In the genomic region with DNA sequence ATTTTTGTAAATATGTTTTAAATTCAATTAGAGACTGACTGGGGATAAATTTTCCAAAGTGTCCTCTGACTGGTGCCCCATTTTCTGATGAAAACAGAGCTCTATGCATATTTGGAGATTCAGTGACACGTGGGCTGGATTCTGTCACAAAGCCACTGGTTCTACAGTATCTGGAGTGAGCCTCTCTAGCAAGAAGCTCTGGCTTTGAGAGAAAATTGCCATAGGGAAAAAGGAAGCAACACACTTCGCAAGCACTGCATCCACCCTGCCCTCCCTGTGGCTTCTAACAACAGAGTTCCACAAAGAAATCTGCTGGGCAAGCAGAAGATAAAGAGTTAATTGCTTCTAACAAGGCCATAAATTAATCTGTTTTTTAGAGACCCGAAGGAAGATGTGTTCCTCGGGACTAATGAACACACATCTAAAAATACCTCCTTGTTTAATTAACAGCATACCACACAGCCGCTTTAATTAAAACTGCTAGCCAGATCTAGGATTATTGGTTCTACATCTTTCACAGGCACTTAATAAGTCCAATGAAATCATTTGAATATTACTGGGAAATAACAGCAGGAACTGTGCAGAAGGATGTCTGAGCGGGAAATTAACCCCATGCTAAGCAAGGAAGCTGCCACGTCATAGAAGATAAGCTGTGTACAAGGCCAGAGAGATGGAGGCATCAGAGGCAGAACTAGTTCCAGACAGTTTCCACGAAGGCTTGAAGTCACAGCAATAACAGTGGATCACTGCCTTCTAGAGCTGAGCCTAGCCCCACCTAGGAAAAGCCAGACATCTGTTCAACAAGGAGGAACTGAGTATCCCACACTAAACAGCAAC, we compare ENCODE assay signal across 13 mouse cellular contexts.
A peak's percentile ranks its signal among the peaks of the same experiment; 100 is the strongest.
DNase-seq lines count a peak whose midpoint lies in the region; ATAC-seq lines count a peak whose summit lies in the region.
"Had no signal": no experiment of that assay in that cellular context is flagged by ENCODE, and none has a peak within 500 bp of the region (broad histone marks: within the 10 kb centered on the region; RNA-seq: fewer than 3 reads in every experiment).

No protein-coding gene starts in this region.

- no peak for DNase-seq in heart, adult 11 months
- peak; percentile 9 to 20 for DNase-seq in right cerebral cortex, adult 2 months (ENCODE audit: low spot score in 2 of 2)
- DNase-seq in right cerebral cortex, postnatal 14 days: no peak
- DNase-seq in cerebellum, postnatal 14 days: no peak
- DNase-seq in adrenal gland, postnatal 10 days: no peak
- DNase-seq in layer of hippocampus, postnatal 14 days (ENCODE audit: low spot score in 2 of 2): no peak
- DNase-seq: adrenal gland, postnatal 14 days; gastrocnemius, postnatal 36 days; liver, embryonic 13.5 days had no signal

- 34% methylated on average over 8 of the region's 8 CpGs for WGBS in heart, embryonic 12.5 days
- WGBS in limb, embryonic 13.5 days: 13% methylated on average over 8 of the region's 8 CpGs

- H3K4me3 ChIP-seq in heart, embryonic 12.5 days: no peak overlapping the region
- H3K4me3 ChIP-seq in limb, embryonic 13.5 days: no peak overlapping the region
- H3K4me3 ChIP-seq: liver, embryonic 13.5 days had no signal

- H3K4me1 ChIP-seq in heart, embryonic 12.5 days (replicated peaks): peaks cover 23% of the 10 kb centered on the region
- H3K4me1 ChIP-seq in limb, embryonic 13.5 days: peaks cover 8% of the 10 kb centered on the region
- H3K4me1 ChIP-seq: liver, embryonic 13.5 days had no signal

- no peak overlapping the region for H3K4me2 ChIP-seq in heart, embryonic 12.5 days
- no peak overlapping the region for H3K4me2 ChIP-seq in limb, embryonic 13.5 days (replicated peaks)
- H3K4me2 ChIP-seq: liver, embryonic 13.5 days had no signal

- H3K9me3 ChIP-seq in heart, embryonic 12.5 days (replicated peaks): no peaks in the 10 kb centered on the region
- no peaks in the 10 kb centered on the region for H3K9me3 ChIP-seq in limb, embryonic 13.5 days
- H3K9me3 ChIP-seq: liver, embryonic 13.5 days had no signal

- no peak overlapping the region for H3K9ac ChIP-seq in heart, embryonic 12.5 days
- no peak overlapping the region for H3K9ac ChIP-seq in limb, embryonic 13.5 days
- H3K9ac ChIP-seq: liver, embryonic 13.5 days had no signal

- H3K27ac ChIP-seq in heart, embryonic 12.5 days (ENCODE audit: poor library complexity, severe bottlenecking): no peak overlapping the region; the same call in 1 of the 2 replicates
- no peak overlapping the region for H3K27ac ChIP-seq in limb, embryonic 13.5 days
- H3K27ac ChIP-seq: liver, embryonic 13.5 days had no signal

- ATAC-seq in heart, embryonic 12.5 days (ENCODE audit: insufficient number of reproducible peaks, low FRiP score): peak; percentile 45; the same call in 1 of the 2 replicates
- ATAC-seq in limb, embryonic 13.5 days (ENCODE audit: low FRiP score, low read depth): 0 out of 2 replicates have a peak, but pooled peaks have one; percentile 24
- ATAC-seq: inflammation-experienced regulatory T-cells, adult 6 months; Patski had no signal

- no peaks in the 10 kb centered on the region for H3K27me3 ChIP-seq in heart, embryonic 12.5 days (replicated peaks)
- no peaks in the 10 kb centered on the region for H3K27me3 ChIP-seq in limb, embryonic 13.5 days
- H3K27me3 ChIP-seq: liver, embryonic 13.5 days had no signal

- no peaks in the 10 kb centered on the region for H3K36me3 ChIP-seq in heart, embryonic 12.5 days
- no peaks in the 10 kb centered on the region for H3K36me3 ChIP-seq in limb, embryonic 13.5 days
- H3K36me3 ChIP-seq: liver, embryonic 13.5 days had no signal

Comparison
In these comparisons a context has a peak if more than half of its experiments do, and no peak if none do; other contexts are left out.
1. DNase-seq: peak in right cerebral cortex, adult 2 months (2 of 2); none in heart, adult 11 months (single experiment), right cerebral cortex, postnatal 14 days (single experiment), cerebellum, postnatal 14 days (0 of 2), adrenal gland, postnatal 10 days (single experiment) and layer of hippocampus, postnatal 14 days (0 of 2).